Mouse (Mus musculus): ENCODE data around the gene Mbnl1.

DNA sequence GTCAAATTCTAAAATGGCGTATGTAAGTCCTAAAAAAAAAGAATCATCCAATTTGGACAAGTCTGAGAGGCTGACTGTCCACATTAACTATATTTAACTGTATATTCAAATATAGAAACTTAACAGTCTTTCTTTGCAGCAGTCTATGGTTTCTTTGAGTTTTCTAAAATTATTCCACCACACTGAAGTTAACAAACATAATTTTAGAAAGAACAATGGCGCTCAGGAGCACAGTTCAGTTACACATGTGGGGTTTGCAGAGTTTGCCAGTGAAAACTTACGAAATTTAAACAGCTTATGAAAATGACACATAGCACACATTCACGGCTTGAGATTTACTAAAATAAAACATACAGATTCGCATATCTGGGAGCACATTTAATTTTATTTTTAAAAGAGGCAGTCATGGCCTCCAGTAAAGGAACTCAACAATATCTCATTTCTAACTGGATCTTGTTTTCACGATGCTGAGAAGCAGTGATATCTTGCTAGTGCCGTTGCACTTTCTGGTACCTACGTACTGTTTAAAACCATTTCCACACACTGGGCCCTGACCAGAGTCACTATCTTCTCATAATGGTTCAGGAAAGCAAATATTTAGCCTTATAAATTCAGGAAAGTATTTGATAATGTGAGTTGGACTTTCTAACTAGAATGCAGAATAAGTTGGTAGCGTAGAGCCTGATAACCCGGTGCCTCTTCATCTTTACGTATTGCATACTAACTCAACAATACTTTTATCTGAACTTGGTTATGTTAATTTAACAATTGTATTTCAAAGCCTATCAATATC, 1.4 kb downstream of the Mbnl1 start:
- TF ChIP-seq CTCF (IDR thresholded peaks at IDR 0.05; ENCODE audit: low read depth) (no peak), EP300 (IDR thresholded peaks at IDR 0.05; ENCODE audit: low read depth) (no peak; the same call in 1 of the 2 replicates)
